Mouse (Mus musculus): Measurements from ENCODE around the gene Olfr135.

Gene Olfr135

DNA sequence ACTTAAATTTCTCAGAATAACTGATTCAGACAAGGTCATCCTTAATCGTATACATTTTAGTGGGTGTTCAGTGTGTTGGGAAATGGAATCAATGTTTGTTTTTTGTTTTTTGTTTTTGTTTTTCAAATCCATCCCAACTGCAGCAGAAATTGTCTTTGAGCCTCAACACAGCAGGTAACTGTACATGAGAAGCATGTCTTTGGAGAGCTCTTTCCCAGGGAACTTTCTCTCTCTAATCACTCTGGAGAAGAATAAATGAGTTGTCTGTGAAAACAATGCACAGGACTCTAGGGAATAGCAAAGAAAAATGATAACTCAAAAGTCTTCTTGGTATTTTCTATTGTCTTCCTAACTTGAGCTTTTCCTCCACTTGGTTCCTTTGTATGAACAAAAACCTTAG, at the start of gene Olfr135:
Gene Olfr135 (plus strand): TSS at position 301 of the 400 bp plus-strand sequence.
- no peak for DNase-seq (ENCODE audit: inconsistent ontology term)

DNA sequence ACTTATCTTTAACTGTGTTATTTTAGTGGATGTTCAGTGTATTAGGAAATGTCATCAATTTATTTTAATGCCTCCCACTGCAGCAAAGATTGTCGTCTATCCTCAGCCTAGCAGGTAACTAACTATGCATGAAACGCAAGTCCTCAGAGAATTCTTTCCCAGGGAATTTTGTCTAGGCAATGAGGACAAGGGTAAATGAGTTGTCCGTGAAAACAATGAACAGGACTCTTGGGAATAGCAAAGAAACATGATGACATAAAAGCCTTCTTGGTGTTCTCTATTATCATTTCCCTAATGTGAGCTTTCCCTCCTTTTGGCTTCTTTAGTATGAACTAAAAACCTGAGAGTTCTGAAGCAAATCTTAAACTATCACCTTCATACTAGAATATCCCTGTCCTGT, 33.0 kb upstream of the Olfr135 start, which contains the start of gene Olfr134:
Gene Olfr134 (plus strand): TSS at position 301 of the 400 bp plus-strand sequence.
- DNase-seq (ENCODE audit: inconsistent ontology term), result no peak
